Mouse (Mus musculus): ENCODE results near the gene Sergef. TPM values are rescaled to one million over a fixed set of nuclear protein-coding genes. Genes with fewer than 3 reads are reported as not detected.

The Sergef gene
- polyA plus RNA-seq, 1 experiment: 7.4 TPM

GRCm38 (mm10) chr7:46396928-46397731 is 242.5 kb downstream of the Sergef start:
- TF ChIP-seq POLR2A (IDR thresholded peaks at IDR 0.05; ENCODE audit: borderline replicate concordance, low read depth, low read length): no peak
- TF ChIP-seq CTCF (IDR thresholded peaks at IDR 0.05; ENCODE audit: low read depth, low read length): no peak
- Histone ChIP-seq H3K4me1 (ENCODE audit: control insufficient read depth, insufficient read depth, low read length) (no peaks in the 10 kb centered on the region), H3K4me3 (ENCODE audit: insufficient read depth, low read length) (no peak overlapping the region), H3K27ac (ENCODE audit: insufficient read depth, low read depth, low read length) (no peak overlapping the region)

GRCm38 (mm10) chr7:46396231-46396927 is 243.2 kb downstream of the Sergef start, which contains the start of gene Kcnc1:
Gene Kcnc1, plus strand, starts transcription at chr7:46396497.
- TF ChIP-seq POLR2A (IDR thresholded peaks at IDR 0.05; ENCODE audit: borderline replicate concordance, low read depth, low read length) (no peak), CTCF (IDR thresholded peaks at IDR 0.05; ENCODE audit: low read depth, low read length) (no peak)
- H3K4me3 ChIP-seq (ENCODE audit: insufficient read depth, low read length): peak within 1 kb of the TSS; percentile 41
- H3K27ac ChIP-seq (ENCODE audit: insufficient read depth, low read depth, low read length): no peak within 1 kb of the TSS
- H3K4me1 ChIP-seq (ENCODE audit: control insufficient read depth, insufficient read depth, low read length): no peaks in the 10 kb centered on the region

- no peak overlapping the region for H3K4me3 ChIP-seq (ENCODE audit: insufficient read depth, low read length)
- TF ChIP-seq CTCF (IDR thresholded peaks at IDR 0.05; ENCODE audit: low read depth, low read length): no peak
- TF ChIP-seq POLR2A (IDR thresholded peaks at IDR 0.05; ENCODE audit: borderline replicate concordance, low read depth, low read length): no peak
Observed at GRCm38 (mm10) chr7:46395571-46395970, 244.0 kb downstream of the Sergef start.

GRCm38 (mm10) chr7:46394933-46395332 is 244.7 kb downstream of the Sergef start:
- TF ChIP-seq POLR2A (IDR thresholded peaks at IDR 0.05; ENCODE audit: borderline replicate concordance, low read depth, low read length): no peak
- no peak for TF ChIP-seq CTCF (IDR thresholded peaks at IDR 0.05; ENCODE audit: low read depth, low read length)
- H3K27ac ChIP-seq (ENCODE audit: insufficient read depth, low read depth, low read length): no peak overlapping the region
- peaks cover 7% of the 10 kb centered on the region for H3K4me1 ChIP-seq (ENCODE audit: control insufficient read depth, insufficient read depth, low read length)
- H3K4me3 ChIP-seq (ENCODE audit: insufficient read depth, low read length): no peak overlapping the region

More at GRCm38 (mm10) chr7:46395571-46395970, 244.0 kb downstream of the Sergef start:
- Histone ChIP-seq H3K4me1 (ENCODE audit: control insufficient read depth, insufficient read depth, low read length) (0 out of 2 replicates have a peak, but pooled peaks cover 4% of the 10 kb centered on the region), H3K27ac (ENCODE audit: insufficient read depth, low read depth, low read length) (no peak overlapping the region)

GRCm38 (mm10) chr7:46393718-46394511 is 245.7 kb downstream of the Sergef start:
- TF ChIP-seq CTCF (IDR thresholded peaks at IDR 0.05; ENCODE audit: low read depth, low read length): no peak
- no peak for TF ChIP-seq POLR2A (IDR thresholded peaks at IDR 0.05; ENCODE audit: borderline replicate concordance, low read depth, low read length)
- no peak overlapping the region for H3K4me3 ChIP-seq (ENCODE audit: insufficient read depth, low read length)
- no peak overlapping the region for H3K27ac ChIP-seq (ENCODE audit: insufficient read depth, low read depth, low read length)
- peaks cover 9% of the 10 kb centered on the region for H3K4me1 ChIP-seq (ENCODE audit: control insufficient read depth, insufficient read depth, low read length)

Other genes with a start within 250 kb of the Sergef start
- not detected in 2 replicates for gene Kcnc1, start 243.3 kb downstream of the Sergef start, polyA plus RNA-seq (2012; ENCODE audit: insufficient read depth, insufficient read length, missing spikeins)
- not detected in 2 replicates for gene Tph1, start 32.7 kb upstream of the Sergef start, polyA plus RNA-seq (2012; ENCODE audit: insufficient read depth, insufficient read length, missing spikeins)
- 7.9 and 8.1 TPM in 2 replicates for gene Saal1, start 70.9 kb upstream of the Sergef start, polyA plus RNA-seq (2012; ENCODE audit: insufficient read depth, insufficient read length, missing spikeins)
- gene Saa3, start 75.9 kb upstream of the Sergef start, polyA plus RNA-seq (2012; ENCODE audit: insufficient read depth, insufficient read length, missing spikeins): 5.0 and 6.2 TPM in 2 replicates
- gene Saa4, start 92.8 kb upstream of the Sergef start, polyA plus RNA-seq (2012; ENCODE audit: insufficient read depth, insufficient read length, missing spikeins): not detected in 2 replicates
- not detected in 2 replicates for gene Saa1, start 103.2 kb upstream of the Sergef start, polyA plus RNA-seq (2012; ENCODE audit: insufficient read depth, insufficient read length, missing spikeins)
- gene Saa2, start 112.0 kb upstream of the Sergef start, polyA plus RNA-seq (2012; ENCODE audit: insufficient read depth, insufficient read length, missing spikeins): not detected in 2 replicates
- 39.6 and 40.9 TPM in 2 replicates for gene Hps5, start 156.3 kb upstream of the Sergef start, polyA plus RNA-seq (2012; ENCODE audit: insufficient read depth, insufficient read length, missing spikeins)
- gene Gtf2h1, start 156.3 kb upstream of the Sergef start, polyA plus RNA-seq (2012; ENCODE audit: insufficient read depth, insufficient read length, missing spikeins): 37.0 and 40.5 TPM in 2 replicates
- 344 and 355 TPM in 2 replicates for gene Ldha, start 201.7 kb upstream of the Sergef start, polyA plus RNA-seq (2012; ENCODE audit: insufficient read depth, insufficient read length, missing spikeins)
- gene Ldhc, start 221.4 kb upstream of the Sergef start, polyA plus RNA-seq (2012; ENCODE audit: insufficient read depth, insufficient read length, missing spikeins): not detected in 2 replicates